Mouse (Mus musculus): Measurements from ENCODE around the gene Frrs1.

DNA sequence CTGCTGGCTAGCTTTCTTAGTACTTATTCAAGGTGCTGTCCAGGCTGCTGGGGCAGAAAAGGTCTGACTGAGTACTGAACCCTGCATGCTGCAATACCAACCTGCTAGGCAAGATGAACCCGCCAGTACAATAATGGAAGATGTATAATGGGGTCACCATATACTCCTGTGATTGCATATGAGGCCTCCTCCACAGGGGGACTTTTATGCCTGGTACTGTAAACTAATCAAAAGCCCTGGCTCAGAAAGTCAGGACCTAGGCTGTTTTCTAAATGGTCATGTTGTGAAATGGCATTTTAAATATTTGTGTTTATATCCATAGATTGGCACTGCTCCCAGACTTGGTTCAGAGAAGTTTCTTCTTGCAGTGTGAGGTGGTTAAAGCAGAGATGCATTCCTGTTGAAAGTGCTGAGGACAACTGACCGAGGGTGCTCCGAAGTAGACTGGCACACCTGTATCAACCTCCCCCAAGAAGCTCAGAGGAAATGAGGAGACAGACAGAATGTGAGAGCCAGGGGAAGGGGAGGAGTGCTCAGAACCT lies 42.5 kb upstream of the Frrs1 start:
- TF ChIP-seq CTCF (IDR thresholded peaks at IDR 0.05; ENCODE audit: borderline replicate concordance, insufficient read depth, low read depth, low read length) (no peak), POLR2A (IDR thresholded peaks at IDR 0.05; ENCODE audit: borderline replicate concordance, insufficient read depth, low read length) (no peak)

All from cerebellum, adult 2 months (tissue).